Mouse (Mus musculus) G1E-ER4 (cell line): ENCODE results near the gene Spag17. TPM values are rescaled to one million over a fixed set of nuclear protein-coding genes. Genes with fewer than 3 reads are reported as not detected.

Experiments used
- GATA1 ChIP-seq: IDR thresholded peaks from one replicate; pipeline ENCODE4 v1.8.0; 2012; ENCODE audit warnings: low read length, inconsistent platforms
- polyA plus RNA-seq: library from polyadenylated mRNA; stranded (reverse); fragments of >175 nt; gene quantifications from 2 replicates; pipeline ENCODE4 v1.2.3, GENCODE M21; 2012

Spag17 gene
- polyA plus RNA-seq, 1 experiment: not detected

GRCm38 (mm10) chr3:99945171-99945570 is 60.0 kb downstream of the Spag17 start:
- no peak for TF ChIP-seq GATA1

- no peak for TF ChIP-seq GATA1
Observed at GRCm38 (mm10) chr3:99954039-99954602, 68.9 kb downstream of the Spag17 start.

- no peak for TF ChIP-seq GATA1
Observed at GRCm38 (mm10) chr3:99956517-99956916, 71.3 kb downstream of the Spag17 start.

- TF ChIP-seq GATA1: no peak
Observed at GRCm38 (mm10) chr3:99959805-99960485, 74.7 kb downstream of the Spag17 start.

GRCm38 (mm10) chr3:99964345-99964744 is 79.1 kb downstream of the Spag17 start:
- no peak for TF ChIP-seq GATA1

- no peak for TF ChIP-seq GATA1
Observed at GRCm38 (mm10) chr3:99965863-99966262, 80.7 kb downstream of the Spag17 start.

- no peak for TF ChIP-seq GATA1
Observed at GRCm38 (mm10) chr3:99966285-99966684, 81.1 kb downstream of the Spag17 start.

- TF ChIP-seq GATA1: no peak
Observed at GRCm38 (mm10) chr3:99970766-99971165, 85.6 kb downstream of the Spag17 start.

GRCm38 (mm10) chr3:99981046-99981445 is 95.8 kb downstream of the Spag17 start:
- TF ChIP-seq GATA1: no peak

GRCm38 (mm10) chr3:100004676-100005075 is 119.5 kb downstream of the Spag17 start:
- TF ChIP-seq GATA1: no peak

- no peak for TF ChIP-seq GATA1
Observed at GRCm38 (mm10) chr3:100009807-100010206, 124.6 kb downstream of the Spag17 start.

GRCm38 (mm10) chr3:100014110-100014509 is 128.9 kb downstream of the Spag17 start:
- TF ChIP-seq GATA1: no peak

- TF ChIP-seq GATA1: no peak
Observed at GRCm38 (mm10) chr3:100031291-100031690, 146.1 kb downstream of the Spag17 start.

- no peak for TF ChIP-seq GATA1
Observed at GRCm38 (mm10) chr3:100032969-100033368, 147.8 kb downstream of the Spag17 start.

- TF ChIP-seq GATA1: no peak
Observed at GRCm38 (mm10) chr3:100034366-100034956, 149.3 kb downstream of the Spag17 start.

- no peak for TF ChIP-seq GATA1
Observed at GRCm38 (mm10) chr3:100035097-100035496, 149.9 kb downstream of the Spag17 start.

- no peak for TF ChIP-seq GATA1
Observed at GRCm38 (mm10) chr3:100036846-100037245, 151.6 kb downstream of the Spag17 start.
